Mouse (Mus musculus) heart, adult 8-10 months (tissue): ENCODE measurements around the gene Tle1. TPM values are rescaled to one million over a fixed set of nuclear protein-coding genes. Genes with fewer than 3 reads are reported as not detected.

ENCODE experiments used
- DNase-seq: peaks from one replicate; pipeline ENCODE4 v3.0.0; 2022; ENCODE audit warnings: low spot score
- total RNA-seq, 4 experiments: library from RNA; stranded (reverse); gene quantifications; 2 replicates each; pipeline ENCODE4 v1.2.4; 2022

Gene Tle1
- total RNA-seq = 10 to 100 TPM in 1 of 4 experiments, 1 to 10 TPM in 3; 6.6 to 10.1 (median 7.9) TPM

- peak; percentile 98 for DNase-seq
Measured at GRCm38 (mm10) chr4:72200559-72201409, at the start of gene Tle1. Tle1 (minus strand) TSS chr4:72200919.

GRCm38 (mm10) chr4:72233584-72234219 is 33.0 kb upstream of the Tle1 start:
- DNase-seq = no peak

GRCm38 (mm10) chr4:72232206-72232605 is 31.5 kb upstream of the Tle1 start:
- no peak for DNase-seq

GRCm38 (mm10) chr4:72230832-72231231 is 30.1 kb upstream of the Tle1 start:
- DNase-seq = no peak

- DNase-seq = no peak
Measured at GRCm38 (mm10) chr4:72221629-72222028, 20.9 kb upstream of the Tle1 start.

GRCm38 (mm10) chr4:72204420-72205045 is 3.8 kb upstream of the Tle1 start:
- DNase-seq = no peak

- DNase-seq = peak; percentile 43
Measured at GRCm38 (mm10) chr4:72201521-72201991, 837 bp upstream of the Tle1 start.

GRCm38 (mm10) chr4:72199571-72200558 is 854 bp downstream of the Tle1 start:
- peak; percentile 24 for DNase-seq

- peak; percentile 81 for DNase-seq
Measured at GRCm38 (mm10) chr4:72198877-72199411, 1.8 kb downstream of the Tle1 start.

GRCm38 (mm10) chr4:72197888-72198605 is 2.7 kb downstream of the Tle1 start:
- peak; percentile 45 for DNase-seq

GRCm38 (mm10) chr4:72195116-72195835 is 5.4 kb downstream of the Tle1 start:
- peak; percentile 48 for DNase-seq

- no peak for DNase-seq
Measured at GRCm38 (mm10) chr4:72193276-72193675, 7.4 kb downstream of the Tle1 start.

- no peak for DNase-seq
Measured at GRCm38 (mm10) chr4:72184476-72184875, 16.2 kb downstream of the Tle1 start.

- no peak for DNase-seq
Measured at GRCm38 (mm10) chr4:72182343-72182988, 18.3 kb downstream of the Tle1 start.

- no peak for DNase-seq
Measured at GRCm38 (mm10) chr4:72175943-72176342, 24.8 kb downstream of the Tle1 start.

GRCm38 (mm10) chr4:72168267-72168666 is 32.5 kb downstream of the Tle1 start:
- no peak for DNase-seq

- no peak for DNase-seq
Measured at GRCm38 (mm10) chr4:72167761-72168229, 32.9 kb downstream of the Tle1 start.

GRCm38 (mm10) chr4:72167171-72167570 is 33.5 kb downstream of the Tle1 start:
- DNase-seq = no peak

- DNase-seq = no peak
Measured at GRCm38 (mm10) chr4:72166561-72166960, 34.2 kb downstream of the Tle1 start.
